Mouse (Mus musculus): ENCODE results near the gene Mpzl2. TPM values are rescaled to one million over a fixed set of nuclear protein-coding genes. Genes with fewer than 3 reads are reported as not detected.
A peak's percentile ranks its signal among the peaks of the same experiment; 100 is the strongest.

Gene Mpzl2
- total and polyA plus RNA-seq, 3 experiments: 0.08 to 0.39 TPM; not detected in 1

GRCm38 (mm10) chr9:45046973-45047372 lies 7.4 kb downstream of the Mpzl2 start:
- Histone ChIP-seq H3K27ac (ENCODE audit: control insufficient read depth, low read depth, low read length) (peak overlapping the region; percentile 56), H3K27me3 (ENCODE audit: control insufficient read depth in 1 of 2, insufficient read depth in 2 of 2, low read length in 2 of 2) (no peaks in the 10 kb centered on the region), H3K4me3 (ENCODE audit: control insufficient read depth in 1 of 2, insufficient read depth in 1 of 2, low read depth in 2 of 2, low read length in 2 of 2) (peak overlapping the region; percentile 31 to 42; a peak in 3 of 4 replicates), H3K36me3 (ENCODE audit: control insufficient read depth in 1 of 2, insufficient read depth in 2 of 2, low read length in 2 of 2) (peaks cover 0 to 18% of the 10 kb centered on the region in 2 experiments; a peak in 2 of 4 replicates), H3K79me2 (ENCODE audit: control insufficient read depth, insufficient read depth, low read length, poor library complexity) (no peaks in the 10 kb centered on the region), H3K9ac (ENCODE audit: control insufficient read depth, low read depth, low read length, poor library complexity, severe bottlenecking) (peak overlapping the region; percentile 45), H3K4me1 (ENCODE audit: control insufficient read depth in 1 of 2, insufficient read depth in 2 of 2, low read length in 2 of 2) (peaks cover 14 to 30% of the 10 kb centered on the region in 2 experiments), H3K9me3 (replicated peaks; ENCODE audit: insufficient read depth, low read length) (no peaks in the 10 kb centered on the region)
- DNase-seq (ENCODE audit: low read depth, low spot score): peak; percentile 79
- TF ChIP-seq RCOR1 (IDR thresholded peaks at IDR 0.05; ENCODE audit: low read depth, low read length) (no peak), NELFE (IDR thresholded peaks at IDR 0.05; ENCODE audit: low read depth, low read length) (peak; percentile 48; the same call in 1 of the 2 replicates), CTCF (IDR thresholded peaks at IDR 0.05 in 2 of 3, conservative IDR thresholded peaks at IDR 0.05 in 1 of 3; ENCODE audit: control insufficient read depth in 1 of 3, insufficient read depth in 1 of 3, low read depth in 2 of 3, low read length in 3 of 3, poor library complexity in 1 of 3, severe bottlenecking in 1 of 3) (no peak), ELF1 (IDR thresholded peaks at IDR 0.05; ENCODE audit: low read depth, low read length) (peak; percentile 76), TAL1 (IDR thresholded peaks at IDR 0.05; ENCODE audit: low read length) (peak; percentile 14; the same call in 1 of the 2 replicates), ZNF384 (IDR thresholded peaks at IDR 0.05; ENCODE audit: low read depth, low read length) (no peak), MAX (IDR thresholded peaks at IDR 0.05; ENCODE audit: low read length) (peak; percentile 77), RAD21 (IDR thresholded peaks at IDR 0.05; ENCODE audit: low read depth, low read length) (no peak), JUND (IDR thresholded peaks at IDR 0.05; ENCODE audit: low read depth, low read length) (no peak), SMC3 (IDR thresholded peaks at IDR 0.05; ENCODE audit: low read depth, low read length) (no peak), MYB (IDR thresholded peaks at IDR 0.05; ENCODE audit: low read depth, low read length) (no peak), UBTF (IDR thresholded peaks at IDR 0.05; ENCODE audit: borderline replicate concordance, insufficient read depth, low read depth, low read length) (no peak), MEF2A (IDR thresholded peaks at IDR 0.05; ENCODE audit: extremely low read depth, insufficient replicate concordance, low read depth, low read length, poor library complexity, severe bottlenecking) (no peak), TCF12 (IDR thresholded peaks at IDR 0.05; ENCODE audit: low read depth, low read length) (no peak), POLR2AphosphoS2 (IDR thresholded peaks at IDR 0.05; ENCODE audit: low read length) (no peak), CHD2 (IDR thresholded peaks at IDR 0.05; ENCODE audit: low read length) (no peak), USF2 (IDR thresholded peaks at IDR 0.05; ENCODE audit: borderline replicate concordance in 1 of 2, insufficient read depth in 1 of 2, low read depth in 1 of 2, low read length in 2 of 2) (peak in 1 of 2 experiments; percentile 38; a peak in 1 of 4 replicates), ZC3H11A (IDR thresholded peaks at IDR 0.05; ENCODE audit: low read depth, low read length) (no peak), BHLHE40 (IDR thresholded peaks at IDR 0.05; ENCODE audit: borderline replicate concordance, low read depth, low read length) (no peak), ZKSCAN1 (IDR thresholded peaks at IDR 0.05; ENCODE audit: low read depth, low read length) (no peak), KAT2A (conservative IDR thresholded peaks at IDR 0.05; ENCODE audit: low read depth, low read length) (no peak), MAFK (IDR thresholded peaks at IDR 0.05; ENCODE audit: borderline replicate concordance, low read depth, low read length) (no peak), USF1 (IDR thresholded peaks at IDR 0.05; ENCODE audit: low read depth, low read length) (peak; percentile 82), POLR2AphosphoS5 (IDR thresholded peaks at IDR 0.05; ENCODE audit: borderline replicate concordance, low read depth, low read length) (no peak), MYC (IDR thresholded peaks at IDR 0.05; ENCODE audit: low read depth, low read length) (peak; percentile 51; the same call in 1 of the 2 replicates), ETS1 (IDR thresholded peaks at IDR 0.05; ENCODE audit: low read depth, low read length) (0 out of 2 replicates have a peak, but pooled peaks have one; percentile 15), SIN3A (IDR thresholded peaks at IDR 0.05; ENCODE audit: low read length) (peak; percentile 64; the same call in 1 of the 2 replicates), MAZ (IDR thresholded peaks at IDR 0.05; ENCODE audit: low read depth, low read length) (no peak), MXI1 (IDR thresholded peaks at IDR 0.05; ENCODE audit: low read depth, low read length) (no peak; the same call in 1 of the 2 replicates), E2F4 (IDR thresholded peaks at IDR 0.05; ENCODE audit: borderline replicate concordance, low read depth, low read length) (peak; percentile 83; the same call in 1 of the 2 replicates), CHD1 (IDR thresholded peaks at IDR 0.05; ENCODE audit: low read depth, low read length) (no peak), NRF1 (IDR thresholded peaks at IDR 0.05; ENCODE audit: insufficient read depth, low read depth, low read length, poor library complexity, severe bottlenecking) (peak; percentile 45; the same call in 1 of the 2 replicates), HCFC1 (IDR thresholded peaks at IDR 0.05; ENCODE audit: low read depth, low read length) (peak; percentile 47; the same call in 1 of the 2 replicates), ZMIZ1 (IDR thresholded peaks at IDR 0.05; ENCODE audit: low read depth, low read length) (no peak), EP300 (IDR thresholded peaks at IDR 0.05; ENCODE audit: low read depth in 1 of 2, low read length in 2 of 2) (peak in 1 of 2 experiments; percentile 43; a peak in 2 of 4 replicates), TBP (IDR thresholded peaks at IDR 0.05; ENCODE audit: low read depth, low read length) (peak; percentile 34; the same call in 1 of the 2 replicates), GATA1 (IDR thresholded peaks at IDR 0.05; ENCODE audit: low read depth, low read length) (0 out of 2 replicates have a peak, but pooled peaks have one; percentile 33)
